Mouse (Mus musculus): ENCODE data around the gene Tbx3.
A peak's percentile ranks its signal among the peaks of the same experiment; 100 is the strongest.

Tbx3 gene

DNA sequence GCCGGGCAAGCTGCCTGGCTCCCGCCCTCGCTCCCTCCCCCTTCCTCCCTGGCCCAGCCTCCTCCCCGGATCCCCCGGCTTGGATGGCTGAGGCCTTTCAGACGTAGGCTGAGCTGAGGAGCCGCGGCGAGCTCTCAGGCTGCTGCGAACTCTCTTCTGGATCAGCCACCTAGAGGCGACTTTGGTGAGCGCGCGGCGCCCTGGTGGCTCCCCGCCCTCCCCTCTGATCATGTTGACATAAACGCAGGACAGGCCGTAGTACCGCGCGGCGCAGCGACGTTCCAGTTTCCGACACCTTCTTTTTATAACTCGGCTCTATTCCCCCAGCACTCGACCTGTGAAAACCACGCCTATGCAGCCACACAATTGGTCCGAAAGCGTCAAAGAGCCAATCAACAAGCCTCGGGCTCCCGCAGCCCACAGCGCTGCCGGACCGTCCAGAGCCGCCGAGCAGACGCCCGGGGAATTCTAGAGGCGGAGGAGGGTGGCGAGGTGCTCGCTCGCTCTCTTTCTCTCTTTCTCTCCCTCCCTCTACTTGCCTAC is at the start of gene Tbx3:
Gene Tbx3, plus strand, starts transcription at position 104 of the 543 bp plus-strand sequence.
- DNase-seq: peak; percentile 95 to 98

DNA sequence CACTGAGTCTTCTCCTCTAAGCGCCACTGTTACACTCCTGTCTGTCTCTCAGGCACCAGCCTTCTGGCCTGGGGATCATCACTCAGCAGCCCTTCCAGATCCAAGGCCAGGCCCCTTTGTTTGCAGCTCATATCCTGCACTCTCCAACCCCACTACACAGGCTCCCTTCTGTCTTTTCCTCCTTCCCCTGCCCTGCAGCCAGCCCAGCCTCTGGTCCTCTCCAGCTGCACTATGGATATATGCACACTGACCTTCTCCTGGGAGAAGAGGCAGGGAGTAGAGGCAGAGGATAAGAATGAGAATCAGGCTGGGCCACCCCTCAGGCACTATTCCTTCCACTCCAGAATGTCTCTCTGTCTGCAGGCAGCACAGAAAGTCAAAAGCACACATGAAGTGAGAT is 48.4 kb upstream of the Tbx3 start:
- DNase-seq: no peak

DNA sequence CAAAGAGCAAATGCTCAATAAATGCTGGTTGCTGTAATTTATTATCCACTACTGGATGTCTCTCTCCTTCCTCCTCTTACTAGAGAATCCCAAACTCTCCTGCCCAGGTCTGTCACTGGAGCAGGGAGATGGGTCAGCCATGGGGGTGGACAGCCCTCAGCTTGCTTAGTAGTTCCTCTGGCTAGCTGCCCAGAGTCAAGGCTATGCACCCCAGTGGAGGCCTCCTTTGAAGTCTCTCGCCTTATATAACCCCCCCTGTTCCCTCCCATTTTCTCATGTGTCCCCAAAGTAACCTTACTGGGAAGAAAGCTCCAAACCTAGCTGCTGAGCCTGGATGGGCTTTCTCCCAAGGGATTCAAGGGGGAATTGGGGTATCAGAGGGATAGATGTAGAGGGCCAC is 45.9 kb upstream of the Tbx3 start:
- DNase-seq: no peak

DNA sequence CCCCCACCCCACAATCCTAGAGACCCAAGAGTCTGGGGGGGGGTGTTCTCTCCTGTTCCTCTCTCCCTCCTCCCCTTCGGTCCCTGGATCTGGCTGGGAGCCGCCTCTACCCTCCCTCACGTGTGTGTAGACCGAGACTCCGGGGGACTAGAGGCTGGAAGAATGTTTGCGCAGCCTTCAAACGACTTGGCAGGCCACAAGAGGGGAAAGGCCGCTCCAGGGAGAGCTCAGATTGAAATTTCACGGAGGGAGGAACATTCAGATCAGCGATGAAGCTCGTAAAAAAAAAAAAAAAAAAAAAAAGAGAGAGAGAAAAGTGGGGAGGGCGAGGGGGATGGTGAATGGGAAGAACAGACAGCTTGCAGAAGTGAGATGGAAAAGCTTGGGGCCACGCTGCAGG is 44.9 kb upstream of the Tbx3 start:
- DNase-seq: peak in 1 of 2 experiments; percentile 61

DNA sequence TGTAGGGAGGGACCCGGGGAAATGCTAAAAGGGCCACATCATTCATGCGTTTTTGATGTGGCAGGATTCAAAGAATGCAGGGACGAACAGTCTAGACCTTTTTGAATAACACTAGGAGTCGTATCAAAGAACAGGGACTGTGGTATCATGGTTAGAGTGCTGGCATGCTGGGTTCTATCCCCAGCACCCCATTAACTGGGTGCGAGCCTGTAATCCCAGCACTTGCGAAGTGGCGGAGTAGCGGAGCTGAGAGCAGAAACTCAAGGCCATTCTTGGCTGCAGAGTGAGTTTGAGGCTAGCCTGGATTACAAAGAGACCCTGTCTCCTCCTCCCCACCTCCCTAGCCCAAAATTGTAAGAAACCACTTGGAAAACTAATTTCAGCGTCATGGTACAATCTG is 44.3 kb upstream of the Tbx3 start:
- DNase-seq: peak; percentile 17 to 54

DNA sequence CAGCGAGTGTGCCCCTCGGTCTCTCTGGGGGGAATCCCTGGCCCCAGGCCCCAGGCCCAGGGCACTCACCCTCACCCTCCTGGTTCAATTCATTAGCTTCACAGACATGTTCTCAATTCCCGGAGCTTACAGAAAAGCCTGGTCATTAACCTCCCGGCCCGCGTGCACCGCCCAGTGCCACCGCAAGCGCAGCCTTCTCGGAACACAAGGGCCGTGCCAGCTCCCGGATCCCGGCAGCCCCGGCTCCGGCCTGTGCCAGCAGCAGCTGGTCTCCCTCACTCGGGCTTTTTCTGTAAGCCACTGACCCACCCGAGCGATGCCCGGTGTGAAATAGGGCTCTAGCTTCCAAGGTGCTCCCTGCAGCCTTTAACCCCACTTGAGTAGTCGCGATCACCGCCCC is 43.8 kb upstream of the Tbx3 start:
- DNase-seq: peak; percentile 49 to 64

DNA sequence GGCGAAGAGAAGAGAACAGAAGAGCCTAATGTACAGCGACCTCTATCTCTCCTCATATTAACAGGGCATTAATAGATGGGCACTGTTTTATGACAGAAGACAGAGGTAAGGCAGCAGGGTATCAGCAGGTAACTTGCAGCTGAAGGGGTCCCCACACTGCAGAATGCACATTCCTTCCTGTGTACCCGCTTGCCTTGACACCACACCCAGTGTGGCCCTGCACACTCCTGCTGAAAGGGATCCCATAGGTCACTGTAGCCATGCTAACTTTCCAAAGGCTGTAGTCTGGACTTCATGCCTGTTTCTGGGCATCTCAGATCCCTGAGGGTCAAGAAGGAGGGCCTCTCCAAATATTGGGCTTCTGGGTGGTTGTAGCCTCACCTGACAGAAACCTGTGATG is 42.4 kb upstream of the Tbx3 start:
- no peak for DNase-seq

DNA sequence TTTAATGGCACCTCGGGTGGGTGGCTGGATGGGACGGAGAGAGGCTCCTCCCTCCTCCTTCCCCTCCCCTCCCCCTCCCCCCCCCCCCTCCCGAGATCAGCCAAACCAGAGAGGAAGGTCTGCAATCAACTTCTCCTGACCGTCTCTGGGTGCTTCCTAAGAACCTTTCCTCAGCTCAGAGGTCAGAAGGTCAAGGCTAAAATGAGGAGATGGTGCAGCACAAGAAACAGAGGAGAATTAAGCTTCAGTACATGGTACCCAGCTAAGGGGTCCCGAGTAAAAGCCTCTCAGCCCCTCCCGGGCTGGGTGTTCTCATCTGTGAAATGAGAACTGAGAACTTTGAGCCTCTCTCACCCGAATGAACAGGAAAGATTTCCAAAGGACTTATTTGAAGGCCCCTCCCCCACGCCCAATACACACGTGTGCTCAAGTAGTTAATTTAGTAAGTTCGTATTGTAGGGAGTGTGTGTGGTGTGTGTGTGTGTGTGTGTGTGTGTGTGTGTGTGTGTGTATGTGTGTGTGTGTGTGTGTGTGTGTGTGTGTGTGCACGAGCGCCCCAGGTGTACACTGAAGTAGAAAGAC is 41.6 kb upstream of the Tbx3 start:
- DNase-seq: no peak

DNA sequence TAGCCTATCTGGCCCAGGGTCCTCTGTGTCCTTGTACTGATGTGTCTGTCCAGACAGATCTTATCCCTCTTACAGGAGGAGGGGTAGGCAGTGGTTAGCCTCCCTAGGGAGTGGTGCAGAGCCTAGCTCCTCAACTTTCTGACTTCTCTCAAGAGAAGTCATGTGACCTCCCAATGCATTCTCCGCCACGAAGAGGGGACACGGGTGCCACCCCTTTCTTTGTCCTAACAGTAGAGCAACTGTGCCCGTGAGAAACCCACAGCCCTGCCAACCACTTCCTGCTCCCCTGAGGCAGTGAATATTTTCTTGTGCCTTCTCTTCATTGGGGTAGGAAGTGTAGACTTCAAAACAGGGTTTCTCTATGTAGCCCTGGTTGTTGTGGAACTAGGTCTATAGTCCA is 36.9 kb upstream of the Tbx3 start:
- no peak for DNase-seq

DNA sequence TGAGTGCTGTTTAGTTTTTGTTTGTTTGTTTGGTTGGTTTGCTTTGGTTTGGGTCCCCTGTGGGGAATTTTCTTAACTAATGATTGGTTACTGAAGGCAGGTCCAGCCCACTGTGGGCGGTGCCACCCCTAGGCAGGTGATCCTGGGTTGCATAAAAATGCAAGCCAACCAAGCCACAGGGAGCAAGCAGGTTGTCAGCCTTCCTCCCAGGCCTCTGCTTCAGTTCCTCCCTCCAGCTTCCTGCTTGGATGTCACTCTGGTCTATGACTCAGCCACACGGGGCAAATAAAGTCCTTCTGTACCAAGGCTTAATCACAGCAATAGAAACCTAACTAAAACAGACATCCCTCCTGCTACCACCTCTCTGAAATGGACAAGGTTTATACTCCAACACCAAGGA is 35.6 kb upstream of the Tbx3 start:
- DNase-seq: no peak

DNA sequence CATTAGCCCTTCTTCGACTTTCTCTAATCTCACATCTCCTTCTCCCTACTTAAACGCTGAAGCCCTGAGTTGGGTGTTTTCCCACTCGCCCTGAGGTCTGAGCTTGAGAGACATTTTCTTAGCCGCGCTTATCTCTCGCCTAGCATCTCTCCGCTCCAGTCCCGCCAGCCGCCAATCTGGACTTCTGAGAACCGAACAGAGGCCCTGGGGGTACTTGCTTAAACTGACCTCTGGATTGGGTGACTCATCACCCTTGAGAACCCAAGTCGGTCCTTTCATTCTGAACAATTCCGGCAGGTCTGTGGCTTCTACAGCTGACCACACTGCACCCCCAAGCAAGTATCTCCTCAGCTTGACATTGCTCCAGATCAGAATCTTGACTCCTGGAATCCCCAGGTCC is 32.2 kb upstream of the Tbx3 start:
- no peak for DNase-seq

DNA sequence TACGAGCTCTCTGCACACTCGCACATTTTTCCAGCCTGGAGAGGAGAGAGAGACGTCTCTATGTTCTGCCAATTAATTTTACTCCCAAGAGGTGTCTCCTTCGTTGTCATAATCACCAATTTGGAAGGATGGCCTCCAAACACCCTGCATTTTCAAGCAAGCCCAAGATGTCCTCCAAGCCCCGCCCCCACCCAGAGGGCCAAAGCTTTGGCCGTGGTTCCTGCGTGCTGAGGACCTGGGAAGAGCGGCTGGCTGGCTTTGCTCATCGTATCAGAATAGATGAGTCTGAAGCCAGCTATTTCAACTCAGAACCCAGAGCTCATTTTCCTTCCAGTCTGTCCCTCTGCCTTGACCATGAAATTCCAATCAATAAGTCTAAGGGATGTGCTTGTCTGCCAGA is 29.4 kb upstream of the Tbx3 start:
- DNase-seq: no peak

DNA sequence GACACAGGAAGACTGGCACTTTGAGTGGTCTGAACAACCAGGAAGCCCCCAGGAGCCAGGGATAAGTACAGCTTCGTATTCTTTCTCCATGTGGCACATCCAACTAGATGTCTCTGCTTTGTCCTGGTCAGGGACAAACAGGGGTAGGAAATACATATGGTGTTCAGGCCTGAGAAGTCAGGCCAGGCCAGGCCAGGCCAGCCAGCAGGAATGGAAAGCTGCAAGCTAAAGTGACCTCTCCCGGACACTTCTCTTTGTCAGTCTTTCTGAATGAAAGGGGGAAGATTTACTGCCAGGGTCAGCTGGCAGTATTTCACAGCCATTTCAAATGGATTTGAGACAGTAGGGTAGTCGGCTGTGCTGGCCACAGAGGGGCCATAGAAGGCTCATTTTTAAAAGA is 28.8 kb upstream of the Tbx3 start:
- no peak for DNase-seq

DNA sequence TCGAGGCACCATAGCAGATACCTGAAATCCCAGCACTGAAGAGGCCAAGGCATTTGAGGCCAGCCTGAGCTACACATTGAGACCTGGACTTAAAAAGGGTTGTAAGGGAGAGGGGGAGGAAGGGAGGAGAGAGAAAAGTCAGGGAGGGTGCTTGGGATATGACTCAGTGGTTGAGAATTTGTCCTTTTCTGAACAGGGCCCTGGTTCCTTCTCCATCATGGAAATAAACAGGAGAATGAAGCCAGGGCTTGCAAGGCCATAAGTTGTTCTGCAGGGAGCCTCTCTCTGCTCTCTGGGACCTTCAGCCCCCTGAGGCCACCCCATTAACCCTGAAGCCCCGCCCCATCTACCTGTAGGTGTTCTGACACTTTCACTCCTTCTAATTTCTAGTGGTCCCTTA is 23.5 kb upstream of the Tbx3 start:
- no peak for DNase-seq

DNA sequence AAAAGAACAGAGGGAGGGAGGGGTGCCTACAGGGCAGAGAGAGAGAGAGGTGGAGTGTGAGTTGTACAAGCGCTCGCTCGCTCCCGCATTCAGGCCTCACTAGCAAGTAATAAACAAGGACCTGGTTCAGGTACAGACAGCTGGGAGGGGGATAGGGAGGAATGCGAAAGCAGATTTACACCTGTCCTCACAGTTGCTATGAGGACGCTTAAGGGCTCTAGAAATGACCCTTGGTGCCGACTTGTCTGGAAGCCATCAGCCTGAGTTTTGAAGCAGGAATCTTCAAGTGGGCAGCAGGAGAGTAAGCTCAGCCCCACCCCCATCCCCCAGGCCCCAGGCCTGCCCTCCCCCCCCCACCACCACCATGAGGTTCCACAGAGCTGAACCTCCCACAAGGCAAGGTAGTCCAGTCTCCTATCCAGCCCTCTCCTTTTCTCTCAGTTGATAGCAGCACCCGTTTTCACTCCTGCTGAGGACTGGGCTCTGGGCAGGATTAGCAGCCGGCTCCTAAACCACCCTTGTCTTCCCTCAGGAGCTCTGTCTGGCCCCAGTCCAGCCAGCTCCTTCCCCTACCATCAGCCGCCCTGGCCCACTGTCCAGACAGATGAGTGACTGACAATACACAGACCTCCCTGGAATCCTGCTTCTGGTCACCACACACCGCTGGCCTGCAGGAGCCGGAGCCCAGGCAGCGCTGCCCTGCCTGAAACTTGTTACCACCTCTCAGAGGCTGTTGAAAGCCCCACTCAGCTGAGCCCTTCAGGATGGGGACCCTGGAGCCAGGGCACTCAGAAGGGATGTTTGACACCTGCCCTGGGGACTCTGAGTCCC is 19.1 kb upstream of the Tbx3 start:
- peak in 1 of 2 experiments; percentile 54 for DNase-seq

DNA sequence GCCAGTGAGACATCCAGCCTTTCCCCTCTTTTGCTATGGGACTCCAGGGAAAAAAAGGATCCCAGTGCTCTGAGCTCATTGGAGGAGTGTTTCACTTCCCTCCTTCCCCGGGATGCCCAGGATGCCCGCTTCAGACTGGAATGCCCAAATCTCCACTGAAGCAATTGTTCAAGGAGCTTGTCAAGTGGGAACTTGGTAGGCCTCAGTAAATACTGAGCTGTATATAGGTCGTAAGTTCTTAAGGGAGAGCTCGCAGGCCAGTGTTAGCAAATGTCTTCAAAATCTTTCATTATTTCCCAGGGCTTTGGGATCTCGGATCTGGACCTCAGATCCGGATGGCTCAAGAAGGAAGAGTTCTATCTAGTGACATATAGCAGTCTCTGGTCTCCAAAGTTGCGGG is 14.1 kb upstream of the Tbx3 start:
- DNase-seq: no peak

DNA sequence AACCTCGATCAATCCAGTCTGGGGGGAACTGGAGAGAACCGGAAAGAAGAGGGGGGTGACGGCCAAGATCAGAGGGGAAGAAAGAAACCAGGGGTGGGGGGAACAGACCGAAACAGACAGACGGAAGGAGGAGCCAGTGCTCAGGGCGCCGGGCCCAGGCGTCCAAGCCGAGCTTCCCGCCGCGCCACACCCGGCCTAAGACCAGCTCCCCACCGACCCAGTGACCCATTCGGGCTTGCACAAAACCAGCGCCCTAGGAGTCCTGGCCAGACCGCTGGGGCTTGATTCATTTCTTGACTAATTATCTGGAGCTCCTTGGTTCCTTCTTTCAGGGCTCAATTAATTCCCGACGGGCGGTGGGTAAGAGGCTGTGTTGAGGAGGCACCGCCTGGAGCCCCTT is 13.6 kb upstream of the Tbx3 start:
- DNase-seq: peak; percentile 27 to 55

DNA sequence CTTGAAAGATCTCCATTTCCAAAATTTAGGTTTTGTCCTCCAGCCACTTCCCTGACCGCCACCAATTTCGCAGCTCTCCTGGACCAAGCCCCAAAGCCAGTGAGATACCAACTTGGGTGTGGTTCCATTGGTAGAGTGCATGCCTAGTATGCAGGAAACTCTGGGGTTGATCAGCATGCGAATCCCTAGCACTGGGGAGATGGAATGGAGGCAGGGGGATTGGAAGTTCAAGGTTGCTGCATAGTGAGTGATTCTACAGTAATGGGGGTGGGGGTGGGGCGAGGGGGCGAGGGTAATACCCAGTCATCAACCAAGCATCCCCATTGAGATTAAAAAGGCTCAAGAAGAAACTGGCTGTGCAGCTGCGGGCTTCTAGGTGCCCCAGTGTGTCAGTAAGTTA is 13.1 kb upstream of the Tbx3 start:
- DNase-seq: no peak

DNA sequence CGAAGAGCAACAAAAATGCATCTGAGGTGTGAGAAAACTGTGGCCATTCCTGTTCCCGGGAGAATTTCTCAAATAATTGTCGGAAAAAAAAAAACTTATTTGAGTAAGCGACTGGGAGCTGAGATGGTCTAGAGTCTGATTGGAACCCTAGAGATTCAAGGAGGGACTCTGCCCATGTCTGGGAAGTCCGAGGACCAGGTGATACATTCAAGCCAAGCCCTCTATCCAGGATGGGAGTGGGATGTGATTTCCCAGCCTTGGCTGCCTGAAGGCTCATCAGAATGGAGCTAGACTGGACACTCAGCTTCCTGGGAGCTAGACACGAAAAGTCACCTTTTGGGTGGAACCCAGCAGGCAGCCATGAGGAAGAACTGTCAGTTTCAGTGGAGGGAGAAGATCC is 12.7 kb upstream of the Tbx3 start:
- DNase-seq: no peak

DNA sequence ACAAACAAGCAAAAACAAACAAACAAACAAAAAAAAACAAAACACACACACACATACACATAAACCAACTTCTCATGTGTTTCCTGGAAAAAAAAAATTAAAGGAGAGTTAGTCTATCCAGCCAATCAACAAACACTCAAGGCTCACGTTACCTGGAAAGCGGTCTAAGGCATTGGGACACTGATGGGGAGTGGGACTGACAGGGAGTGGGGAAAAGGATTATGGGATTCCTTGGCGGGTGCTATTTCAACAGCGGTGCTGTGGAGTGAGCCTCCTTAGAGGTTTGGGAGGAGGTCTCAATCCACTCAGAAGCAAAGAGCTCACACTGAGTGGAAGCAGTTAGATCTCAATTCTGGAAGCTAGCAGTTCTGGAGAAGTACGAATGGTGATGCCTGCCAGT is 12.1 kb upstream of the Tbx3 start:
- no peak for DNase-seq

DNA sequence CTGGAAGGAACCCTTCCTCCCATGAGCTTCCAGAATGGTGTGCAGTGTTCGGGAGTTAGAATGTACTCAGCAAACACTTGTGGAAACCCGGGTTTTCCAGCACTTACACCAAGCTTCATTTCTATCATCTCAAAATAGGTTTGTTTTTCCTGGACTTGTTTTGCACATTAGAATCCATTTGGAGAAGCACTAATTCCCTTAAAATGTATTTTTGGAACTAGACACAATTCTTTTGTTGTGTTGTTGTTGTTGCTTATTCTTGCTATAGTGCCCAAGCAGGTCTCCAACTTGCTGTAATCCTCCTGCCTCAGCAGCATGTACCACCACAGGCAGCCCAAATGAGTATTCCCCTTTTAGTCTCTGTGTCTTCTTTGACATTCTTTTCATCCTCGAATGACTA is 11.4 kb upstream of the Tbx3 start:
- no peak for DNase-seq

DNA sequence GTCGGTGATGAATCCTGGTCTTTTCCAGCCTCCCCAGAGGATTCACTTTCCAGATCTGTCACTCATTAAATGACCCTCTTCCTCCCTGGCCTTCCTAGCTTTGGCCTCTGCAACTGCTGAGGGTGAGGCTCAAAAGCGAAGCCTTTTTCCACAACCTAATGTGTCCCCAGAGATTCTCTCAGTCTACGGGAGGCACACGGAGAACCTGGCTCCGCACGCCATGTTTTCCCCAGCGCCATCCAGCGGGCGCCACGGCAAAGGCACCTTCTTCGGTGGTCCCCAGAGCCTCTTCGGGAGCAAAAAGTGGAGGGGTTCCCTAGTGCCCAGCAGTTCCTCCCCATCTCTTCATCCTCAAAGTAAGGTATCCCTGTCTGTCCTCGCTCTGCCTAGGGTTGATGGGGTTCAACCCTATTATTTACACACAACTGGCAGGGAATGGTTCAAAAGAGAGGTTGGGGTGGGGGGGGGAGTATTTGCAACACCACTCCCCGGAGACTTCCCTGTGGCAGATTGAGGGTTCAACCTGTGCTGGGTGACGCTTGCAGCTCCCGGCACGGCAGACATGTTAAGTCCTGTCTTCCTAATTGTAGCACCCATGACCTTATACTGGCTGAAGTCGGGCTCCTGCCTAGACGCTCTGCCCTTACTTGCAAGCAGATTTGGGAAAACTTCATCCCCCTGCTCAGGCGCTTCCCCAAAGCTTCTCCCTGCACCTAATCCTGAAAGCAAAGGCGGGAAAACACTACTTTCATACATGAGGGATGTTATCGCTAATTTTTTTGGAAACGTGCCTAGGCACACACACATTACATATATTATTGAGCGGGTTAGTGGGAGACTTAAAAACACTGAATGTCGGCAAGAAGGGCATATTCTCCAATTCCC is 9.7 kb upstream of the Tbx3 start:
- no peak for DNase-seq

DNA sequence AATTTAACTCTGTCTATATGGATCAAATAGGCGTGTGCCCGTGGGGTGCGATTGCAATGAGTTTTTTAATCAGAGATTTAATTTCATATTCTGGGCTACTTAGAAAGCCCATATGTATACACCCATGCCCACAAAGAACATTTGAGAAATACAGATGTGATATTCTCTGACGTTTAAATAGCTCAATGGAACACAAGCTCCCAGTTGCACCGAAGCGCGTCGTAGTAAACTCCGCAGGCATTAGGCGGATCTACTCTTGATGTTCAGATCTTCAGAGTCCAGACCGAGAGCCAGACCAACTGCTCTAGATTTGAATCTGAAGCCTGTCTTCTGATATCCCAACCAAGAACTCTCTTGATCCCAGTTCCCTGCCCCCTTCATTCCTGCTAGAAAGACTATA is 9.0 kb upstream of the Tbx3 start:
- no peak for DNase-seq

DNA sequence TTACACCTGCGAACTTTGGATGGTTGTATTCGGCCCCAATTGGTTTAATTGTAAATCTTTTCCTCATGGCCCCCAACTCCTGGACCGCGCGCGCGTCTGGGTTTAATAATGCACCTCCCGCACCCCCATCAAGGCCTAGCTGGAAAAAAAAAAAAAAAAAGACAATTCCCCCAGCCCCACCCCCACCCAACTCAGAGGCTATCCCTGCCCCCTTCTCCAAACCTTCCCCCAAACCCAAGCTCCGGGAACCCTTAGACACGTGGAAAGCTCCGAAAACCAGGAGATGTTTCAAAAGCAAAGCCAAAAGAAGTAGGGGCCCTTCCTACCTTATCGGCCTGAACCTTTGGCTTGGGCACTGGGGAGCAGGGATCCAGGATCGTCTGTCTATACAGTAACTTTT is 8.1 kb upstream of the Tbx3 start:
- no peak for DNase-seq
